Mouse (Mus musculus): Measurements from ENCODE around the gene Oprm1.

DNA sequence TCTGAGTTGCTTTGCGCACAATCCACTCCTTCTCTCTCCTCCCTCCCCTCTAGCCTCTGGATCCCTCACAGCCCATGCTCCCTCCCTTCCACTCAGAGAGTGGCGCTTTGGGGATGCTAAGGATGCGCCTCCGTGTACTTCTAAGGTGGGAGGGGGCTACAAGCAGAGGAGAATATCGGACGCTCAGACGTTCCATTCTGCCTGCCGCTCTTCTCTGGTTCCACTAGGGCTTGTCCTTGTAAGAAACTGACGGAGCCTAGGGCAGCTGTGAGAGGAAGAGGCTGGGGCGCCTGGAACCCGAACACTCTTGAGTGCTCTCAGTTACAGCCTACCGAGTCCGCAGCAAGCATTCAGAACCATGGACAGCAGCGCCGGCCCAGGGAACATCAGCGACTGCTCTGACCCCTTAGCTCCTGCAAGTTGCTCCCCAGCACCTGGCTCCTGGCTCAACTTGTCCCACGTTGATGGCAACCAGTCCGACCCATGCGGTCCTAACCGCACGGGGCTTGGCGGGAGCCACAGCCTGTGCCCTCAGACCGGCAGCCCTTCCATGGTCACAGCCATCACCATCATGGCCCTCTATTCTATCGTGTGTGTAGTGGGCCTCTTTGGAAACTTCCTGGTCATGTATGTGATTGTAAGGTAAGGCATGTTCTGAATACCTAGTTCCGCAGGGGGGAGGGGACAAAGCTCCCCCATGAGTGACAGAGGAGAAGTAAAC, 30.4 kb downstream of the Oprm1 start:
- TF ChIP-seq GATA1 (IDR thresholded peaks at IDR 0.05; ENCODE audit: borderline replicate concordance, low read length) (no peak), CTCF (IDR thresholded peaks at IDR 0.05; ENCODE audit: low read depth, low read length) (no peak), POLR2AphosphoS5 (IDR thresholded peaks at IDR 0.05; ENCODE audit: insufficient replicate concordance, low read depth, low read length) (no peak), GATA2 (IDR thresholded peaks at IDR 0.05; ENCODE audit: borderline replicate concordance, low read depth, low read length) (no peak), TAL1 (conservative IDR thresholded peaks at IDR 0.05; ENCODE audit: low read depth, low read length) (no peak)

Measured in G1E (cell line).